Mouse (Mus musculus) lung, postnatal 0 days (tissue): ENCODE data around the gene B4galnt1. TPM values are rescaled to one million over a fixed set of nuclear protein-coding genes. Genes with fewer than 3 reads are reported as not detected.
A peak's percentile ranks its signal among the peaks of the same experiment; 100 is the strongest.

Experiments used
- ATAC-seq: fragments of 200-750 bp; cut with Nextera tagmentation; 2 replicates; pipeline ENCODE4 v1.8.0; 2017; ENCODE audit warnings: moderate library complexity
- DNase-seq: peaks from one replicate; pipeline ENCODE4 v3.0.0-alpha.2; 2016; ENCODE audit warnings: low spot score
- H3K27ac ChIP-seq: fragments of 300-500 bp; sonication (generic); 2 replicates; pipeline ENCODE4 v1.5.1; 2014; ENCODE audit warnings: antibody characterized with exemption, mild to moderate bottlenecking, low read length, mixed read lengths
- H3K27me3 ChIP-seq: fragments of 300-500 bp; sonication (generic); replicated peaks from 2 replicates; pipeline ENCODE4 v1.6.1; 2014; ENCODE audit warnings: low read length, mixed read lengths; ENCODE audit not compliant: insufficient read depth
- H3K36me3 ChIP-seq: fragments of 300-500 bp; sonication (generic); 2 replicates; pipeline ENCODE4 v1.6.1; 2014; ENCODE audit warnings: low read length, mixed read lengths; ENCODE audit not compliant: insufficient read depth
- H3K4me1 ChIP-seq: fragments of 300-500 bp; sonication (generic); 2 replicates; pipeline ENCODE4 v1.6.1; 2014; ENCODE audit warnings: antibody characterized with exemption, low read depth, low read length, mixed read lengths; ENCODE audit not compliant: insufficient read depth
- H3K4me2 ChIP-seq: fragments of 300-500 bp; sonication (generic); replicated peaks from 2 replicates; pipeline ENCODE4 v1.6.1; 2014; ENCODE audit warnings: low read depth, mild to moderate bottlenecking, low read length, moderate library complexity, mixed read lengths
- H3K4me3 ChIP-seq: fragments of 300-500 bp; sonication (generic); 2 replicates; pipeline ENCODE4 v1.5.1; 2014; ENCODE audit warnings: low read depth, low read length
- H3K9ac ChIP-seq: fragments of 300-500 bp; sonication (generic); replicated peaks from 2 replicates; pipeline ENCODE4 v1.6.1; 2014; ENCODE audit warnings: low read depth, mild to moderate bottlenecking
- H3K9me3 ChIP-seq: fragments of 300-500 bp; sonication (generic); 2 replicates; pipeline ENCODE4 v1.6.1; 2016; ENCODE audit warnings: low read length, mixed read lengths
- CTCF ChIP-seq: IDR thresholded peaks from 2 replicates; pipeline ENCODE4 v1.5.1; 2016; ENCODE audit warnings: antibody characterized with exemption, mild to moderate bottlenecking
- EP300 ChIP-seq: IDR thresholded peaks from 2 replicates; pipeline ENCODE4 v1.6.1; 2016; ENCODE audit warnings: antibody characterized with exemption, mild to moderate bottlenecking, control low read depth
- WGBS: fragments of 180-500 bp; shearing (Covaris S2); extraction: QIAGEN DNeasy Blood & Tissue Kit; methylation state at CpG from one replicate; pipeline ENCODE4 v1.1.7; 2014; 5-methylcytosine and 5-hydroxymethylcytosine counted together
- polyA plus RNA-seq: library from polyadenylated mRNA; unstranded; fragments of >200 nt; fragmentation: Nextera tagmentation; extraction: Ambion mirVana; gene quantifications from 2 replicates; pipeline ENCODE4 v1.2.1, GENCODE M21; 2015

Gene B4galnt1
- polyA plus RNA-seq, 1 experiment from 2014 or later: 9.6 TPM

DNA sequence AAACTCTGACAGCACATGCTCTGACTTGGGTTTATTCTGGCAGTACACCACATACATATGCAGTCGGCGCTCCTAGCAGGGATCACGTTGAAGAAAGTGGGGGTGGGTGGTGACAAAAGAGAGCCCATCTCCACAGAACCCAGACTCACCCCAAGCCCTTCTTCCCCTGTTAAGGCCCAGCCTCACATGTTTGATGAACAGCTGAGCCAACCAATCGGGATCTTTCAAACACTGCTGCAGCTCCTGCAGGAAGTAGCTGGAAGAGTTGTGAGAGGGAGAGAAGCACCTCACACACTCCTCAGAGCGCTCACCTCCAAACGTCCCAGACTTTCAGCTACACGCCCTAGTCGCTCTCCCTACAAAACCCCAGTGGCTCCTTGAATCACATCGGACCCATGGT is 20.1 kb downstream of the B4galnt1 start:
- 70% methylated on average over 9 of the region's 9 CpGs for WGBS
- H3K4me1 ChIP-seq: peaks cover 17% of the 10 kb centered on the region
- H3K4me2 ChIP-seq: no peak overlapping the region
- no peak overlapping the region for H3K27ac ChIP-seq
- DNase-seq (no peak), ATAC-seq (no peak)
- H3K27me3 ChIP-seq: peaks cover 21% of the 10 kb centered on the region
- H3K4me3 ChIP-seq: no peak overlapping the region
- H3K9ac ChIP-seq: no peak overlapping the region
- no peak for TF ChIP-seq CTCF
- TF ChIP-seq EP300: no peak
- H3K9me3 ChIP-seq: no peaks in the 10 kb centered on the region
- no peaks in the 10 kb centered on the region for H3K36me3 ChIP-seq

DNA sequence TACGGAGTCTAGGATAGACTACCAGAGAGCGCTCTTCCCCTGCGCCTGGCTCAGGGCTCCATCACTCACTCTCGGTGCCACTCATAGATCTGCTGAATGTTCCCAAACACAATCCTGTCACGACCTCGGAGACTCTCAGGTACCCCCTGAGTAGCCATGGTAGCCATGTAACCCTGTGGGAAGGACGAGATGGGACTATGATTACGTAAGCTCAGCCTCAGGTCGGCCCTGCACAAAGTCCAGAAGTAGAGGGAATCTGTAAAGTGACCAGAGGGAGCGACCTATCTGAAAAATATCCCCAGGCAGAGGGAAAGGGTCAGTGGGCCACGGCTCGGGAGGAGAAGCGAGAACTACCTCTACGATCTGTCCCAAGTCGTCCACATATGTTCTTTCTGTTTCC is 20.5 kb downstream of the B4galnt1 start:
- DNase-seq (no peak), ATAC-seq (no peak)
- peaks cover 15% of the 10 kb centered on the region; the same call in 1 of the 2 replicates for H3K4me1 ChIP-seq
- no peak overlapping the region for H3K4me3 ChIP-seq
- H3K36me3 ChIP-seq: no peaks in the 10 kb centered on the region
- peaks cover 17% of the 10 kb centered on the region for H3K27me3 ChIP-seq
- H3K4me2 ChIP-seq: no peak overlapping the region
- TF ChIP-seq EP300 (no peak), CTCF (no peak)
- H3K9ac ChIP-seq: no peak overlapping the region
- no peaks in the 10 kb centered on the region for H3K9me3 ChIP-seq
- H3K27ac ChIP-seq: no peak overlapping the region
- 84% methylated on average over 15 of the region's 15 CpGs for WGBS

DNA sequence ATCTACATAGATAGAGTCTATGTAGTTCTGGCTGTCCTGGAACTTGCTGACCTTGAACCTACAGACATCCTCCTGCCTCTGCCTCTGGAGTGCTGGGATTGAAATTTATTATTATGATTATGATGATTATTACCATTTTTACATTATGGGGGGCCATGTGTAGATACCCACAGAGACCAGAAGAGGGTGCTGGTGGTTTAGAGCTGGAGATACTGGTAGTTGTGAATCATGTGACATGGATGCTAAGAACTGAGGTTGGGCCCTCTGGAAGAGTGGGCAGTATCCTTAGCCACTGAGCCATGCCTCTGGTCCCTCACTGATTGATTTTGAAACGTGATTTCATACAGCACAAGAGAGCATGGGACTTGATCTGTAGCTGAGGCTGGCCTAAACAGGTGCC is 21.4 kb downstream of the B4galnt1 start:
- DNase-seq: no peak
- H3K4me2 ChIP-seq: no peak overlapping the region
- no peak overlapping the region for H3K4me3 ChIP-seq
- no peak overlapping the region for H3K9ac ChIP-seq
- no peak for ATAC-seq
- 69% methylated on average over 1 of the region's 1 CpGs for WGBS
- no peaks in the 10 kb centered on the region for H3K9me3 ChIP-seq
- TF ChIP-seq CTCF: peak; percentile 60
- no peak for TF ChIP-seq EP300
- no peak overlapping the region for H3K27ac ChIP-seq
- H3K36me3 ChIP-seq: no peaks in the 10 kb centered on the region
- peaks cover 15% of the 10 kb centered on the region; the same call in 1 of the 2 replicates for H3K4me1 ChIP-seq
- H3K27me3 ChIP-seq: peaks cover 8% of the 10 kb centered on the region

DNA sequence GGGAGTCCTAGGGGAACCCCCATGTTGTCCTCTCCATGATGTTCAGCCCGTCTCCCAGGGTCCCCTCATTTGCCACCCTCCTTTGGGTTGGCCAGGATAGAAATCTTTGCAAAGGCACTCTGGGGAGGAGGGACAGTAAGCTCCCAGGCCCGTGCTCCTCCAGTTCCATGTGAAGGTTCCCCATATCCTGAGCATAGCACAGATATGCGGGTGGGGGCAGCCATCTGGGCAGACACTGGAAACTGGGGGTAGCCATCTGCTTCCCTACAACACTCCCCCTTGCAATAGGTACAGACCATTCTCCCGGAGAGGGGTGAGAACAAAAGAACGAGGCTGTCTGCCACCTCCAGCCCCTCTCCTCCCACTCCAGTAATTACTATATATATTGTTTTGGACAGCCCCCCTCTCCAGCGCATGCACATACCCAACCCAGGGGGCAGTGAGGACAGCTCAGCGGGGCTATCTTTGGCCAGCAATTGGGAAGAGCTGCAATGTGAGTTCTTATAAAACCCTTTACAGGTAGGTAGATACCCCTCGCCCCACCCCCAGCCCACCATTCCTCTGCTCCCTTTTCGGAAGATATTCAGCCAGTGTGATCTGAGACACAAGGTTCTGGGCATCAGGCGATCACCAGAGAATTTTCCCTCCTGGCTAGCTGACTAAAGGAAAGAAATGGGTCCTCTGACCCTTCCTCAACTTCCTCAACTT is 22.5 kb downstream of the B4galnt1 start:
- no peak overlapping the region; the same call in 1 of the 2 replicates for H3K9ac ChIP-seq
- no peak for TF ChIP-seq CTCF
- no peak for TF ChIP-seq EP300
- no peaks in the 10 kb centered on the region for H3K9me3 ChIP-seq
- H3K4me3 ChIP-seq: no peak overlapping the region
- H3K36me3 ChIP-seq: no peaks in the 10 kb centered on the region
- H3K27me3 ChIP-seq: peaks cover 7% of the 10 kb centered on the region; the same call in 1 of the 2 replicates
- ATAC-seq (no peak), DNase-seq (no peak)
- H3K4me2 ChIP-seq: peak overlapping the region; percentile 82; the same call in 1 of the 2 replicates
- peaks cover 15% of the 10 kb centered on the region; the same call in 1 of the 2 replicates for H3K4me1 ChIP-seq
- WGBS: 48% methylated on average over 10 of the region's 10 CpGs
- H3K27ac ChIP-seq: no peak overlapping the region

DNA sequence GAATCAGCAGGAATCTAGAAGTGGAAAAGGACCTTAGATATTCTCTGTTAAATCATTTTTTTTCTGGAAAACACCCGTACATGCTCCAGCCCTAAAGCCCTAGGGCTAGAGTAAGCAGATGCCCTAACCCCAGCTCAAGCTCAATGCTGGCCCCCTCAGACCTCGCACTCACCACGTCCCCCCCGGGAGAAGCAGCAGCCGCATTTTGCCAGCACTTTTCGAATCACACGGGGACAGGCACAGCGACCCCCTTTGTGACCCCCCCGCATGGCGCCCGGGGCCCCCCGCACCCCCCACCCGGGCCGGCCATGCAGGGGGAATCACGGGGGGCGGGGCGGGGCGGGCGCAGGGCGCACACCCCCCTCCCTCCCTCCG is 23.0 kb downstream of the B4galnt1 start:
- Histone ChIP-seq H3K27me3 (peaks cover 5% of the 10 kb centered on the region; the same call in 1 of the 2 replicates), H3K36me3 (no peaks in the 10 kb centered on the region), H3K9me3 (no peaks in the 10 kb centered on the region), H3K27ac (peak overlapping the region; percentile 85; the same call in 1 of the 2 replicates), H3K4me1 (peaks cover 15% of the 10 kb centered on the region; the same call in 1 of the 2 replicates), H3K4me3 (peak overlapping the region; percentile 54), H3K4me2 (peak overlapping the region; percentile 82), H3K9ac (peak overlapping the region; percentile 48)
- TF ChIP-seq EP300 (no peak), CTCF (no peak)
- WGBS: under 1% methylated on average over 14 of the region's 21 CpGs
- DNase-seq: no peak
- no peak for ATAC-seq

DNA sequence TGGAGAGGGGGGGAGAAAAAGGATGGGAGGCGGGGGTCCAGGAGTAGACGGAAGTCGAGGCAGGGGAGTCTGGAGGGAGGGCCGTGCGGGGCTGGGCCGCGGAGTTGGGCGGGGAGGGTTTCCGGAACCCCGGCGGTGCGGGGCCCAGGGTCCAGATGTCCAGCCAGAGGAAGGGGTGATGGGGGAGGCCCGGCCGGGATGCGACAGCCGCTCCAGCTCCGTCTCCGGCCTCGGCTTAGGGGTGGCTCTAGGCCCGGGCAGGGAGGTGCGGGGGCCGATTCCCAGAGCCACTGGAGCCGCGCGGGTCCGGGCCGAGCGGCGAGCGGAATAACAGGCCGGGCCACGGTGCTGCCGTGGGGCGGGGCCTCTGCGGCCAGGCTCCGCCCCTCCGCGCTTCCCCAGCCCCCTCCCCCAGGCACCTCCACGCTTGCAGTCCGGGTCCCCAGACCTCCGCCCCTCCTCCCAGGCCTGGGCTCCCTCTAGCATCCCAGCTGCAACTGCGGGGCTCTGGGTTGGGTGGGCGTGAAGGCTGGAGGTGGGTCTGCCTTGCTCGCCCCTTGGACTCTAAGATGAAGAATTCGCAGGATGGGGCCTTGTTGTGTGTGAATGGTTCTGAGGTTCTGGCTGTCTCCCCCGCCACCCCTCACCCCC is 23.6 kb downstream of the B4galnt1 start:
- H3K9ac ChIP-seq: peak overlapping the region; percentile 48
- DNase-seq: peak; percentile 61
- H3K27ac ChIP-seq: peak overlapping the region; percentile 85
- ATAC-seq: peak; percentile 71
- WGBS: under 1% methylated on average over 41 of the region's 46 CpGs
- TF ChIP-seq EP300 (no peak), CTCF (no peak)
- peak overlapping the region; percentile 54 for H3K4me3 ChIP-seq
- peaks cover 5% of the 10 kb centered on the region; the same call in 1 of the 2 replicates for H3K27me3 ChIP-seq
- no peaks in the 10 kb centered on the region for H3K36me3 ChIP-seq
- peaks cover 15% of the 10 kb centered on the region; the same call in 1 of the 2 replicates for H3K4me1 ChIP-seq
- H3K4me2 ChIP-seq: peak overlapping the region; percentile 82
- H3K9me3 ChIP-seq: no peaks in the 10 kb centered on the region
